Mouse (Mus musculus) urinary bladder, postnatal 4 days (tissue): ENCODE results near the gene Atp1b3.
"Not testable (repeated sequence)": the region's sequence is repeated elsewhere in the genome, so short reads cannot be mapped to it uniquely, and the experiment has no call there.

Experiments
- DNase-seq, 2 experiments: peaks; one replicate each; pipeline ENCODE4 v3.0.0; 2021 to 2022; ENCODE audit warnings: low spot score in 2 of 2

Gene Atp1b3

DNA sequence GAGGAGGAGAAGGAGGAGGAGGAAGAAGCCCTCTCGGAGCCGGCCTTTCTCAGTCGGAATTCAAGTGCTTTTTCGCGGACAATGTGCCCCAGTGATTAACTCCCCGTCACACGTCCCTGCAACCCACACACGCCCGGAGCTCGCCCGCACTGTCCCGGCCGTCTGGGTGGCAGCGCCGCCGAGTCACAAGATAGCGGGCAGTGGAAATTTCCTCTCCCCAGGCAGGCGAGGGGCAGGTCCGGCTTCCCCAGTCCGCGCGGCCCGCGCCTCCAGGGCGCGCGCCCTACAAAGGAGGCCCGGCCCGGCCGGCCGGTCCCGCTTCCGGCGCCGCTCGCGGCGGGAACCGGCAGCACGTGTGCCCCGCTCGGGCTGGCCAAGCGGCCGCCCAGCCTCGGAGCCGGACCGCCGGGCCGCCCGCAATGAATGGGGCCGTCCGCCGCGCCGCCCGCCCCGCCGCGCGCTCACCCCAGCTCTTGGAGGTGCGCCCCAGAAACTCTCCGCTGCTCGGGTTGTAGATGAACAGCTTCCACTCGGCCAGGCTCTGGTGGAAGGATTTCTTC, 581 bp downstream of the Atp1b3 start:
- peak; percentile 63 for DNase-seq

DNA sequence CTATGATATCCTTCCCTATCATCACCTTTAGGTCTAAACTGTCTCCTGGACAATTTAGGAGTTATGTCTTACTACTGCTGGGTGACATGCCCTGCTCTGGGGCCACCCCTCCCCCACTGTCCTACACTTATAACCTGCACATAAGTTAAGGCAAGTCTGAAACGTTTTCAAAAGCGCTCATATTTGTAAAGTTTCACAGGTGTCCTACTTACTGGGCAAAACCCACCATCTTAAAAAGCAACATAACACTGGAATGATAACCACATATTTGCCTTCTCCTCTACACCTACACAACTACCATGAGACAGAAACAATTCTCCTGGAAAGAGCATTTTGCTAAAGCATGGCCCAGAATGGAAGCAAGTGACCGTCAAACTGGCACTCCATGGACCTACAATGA, 4.2 kb downstream of the Atp1b3 start:
- no peak for DNase-seq

DNA sequence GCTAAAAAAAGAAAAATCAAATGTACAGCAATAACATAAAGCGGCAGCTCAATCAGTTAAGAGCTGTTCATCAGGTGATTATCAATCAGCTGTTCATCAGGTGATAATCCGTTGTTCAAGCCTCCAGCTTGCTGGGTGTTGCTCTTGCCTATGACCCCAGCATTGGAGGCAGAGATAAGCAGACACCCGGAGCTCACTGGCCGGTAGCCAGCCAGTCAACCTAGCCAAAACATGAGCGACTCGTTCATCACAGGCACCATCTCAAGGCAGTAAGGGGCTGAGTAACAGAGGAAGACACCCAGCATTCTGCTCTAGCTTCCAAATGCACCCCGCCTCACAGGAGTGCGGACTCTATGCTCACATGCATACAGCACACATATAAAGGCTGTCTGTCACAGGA, 10.4 kb downstream of the Atp1b3 start:
- DNase-seq = no peak

DNA sequence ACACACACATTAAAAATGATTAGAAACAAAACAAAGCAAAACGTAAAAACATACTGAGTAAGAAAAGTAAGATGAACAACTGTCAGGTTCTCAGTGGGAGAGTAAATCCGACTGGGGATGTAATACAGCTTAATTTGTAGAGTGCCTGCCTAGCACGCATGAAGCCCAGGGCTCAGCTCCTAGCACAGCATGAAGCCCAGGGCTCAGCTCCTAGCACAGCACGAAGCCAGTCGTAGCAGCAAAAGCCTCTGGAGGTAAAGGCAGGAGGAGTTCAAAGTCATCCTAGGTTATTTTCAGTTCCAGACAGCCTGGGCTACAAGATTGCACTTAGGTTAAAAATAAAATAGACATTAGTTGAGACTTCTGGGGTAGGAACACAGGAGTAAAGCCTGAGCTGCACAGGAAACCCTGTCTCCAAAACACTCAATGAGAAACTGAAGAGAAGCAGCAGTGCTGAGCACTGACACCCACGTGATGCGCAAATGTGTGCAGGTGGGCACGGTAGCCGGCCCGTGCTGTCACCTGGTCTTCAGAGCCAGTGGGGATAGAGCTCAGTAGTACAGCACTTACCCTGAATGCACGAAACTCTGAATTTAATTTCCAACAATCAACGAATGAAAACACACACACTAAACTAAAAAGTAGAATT, 11.0 kb downstream of the Atp1b3 start:
- no peak for DNase-seq

DNA sequence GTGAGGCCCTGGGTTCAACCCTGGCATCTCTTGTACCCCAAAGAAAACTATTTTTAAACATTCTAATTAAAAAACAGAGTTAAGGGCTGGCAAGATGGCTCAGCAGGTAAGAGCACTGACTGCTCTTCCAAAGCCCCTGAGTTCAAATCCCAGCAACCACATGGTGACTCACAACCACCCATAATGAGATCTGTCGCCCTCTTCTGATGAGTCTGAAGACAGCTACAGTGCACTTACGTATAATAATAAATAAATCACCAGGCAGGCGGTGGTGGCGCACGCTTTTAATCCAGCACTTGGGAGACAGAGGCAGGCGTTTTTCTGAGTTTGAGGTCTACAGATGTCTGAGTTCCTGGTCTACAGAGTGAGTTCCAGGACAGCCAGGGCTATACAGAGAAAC, 12.5 kb downstream of the Atp1b3 start:
- not testable (repeated sequence) for DNase-seq

DNA sequence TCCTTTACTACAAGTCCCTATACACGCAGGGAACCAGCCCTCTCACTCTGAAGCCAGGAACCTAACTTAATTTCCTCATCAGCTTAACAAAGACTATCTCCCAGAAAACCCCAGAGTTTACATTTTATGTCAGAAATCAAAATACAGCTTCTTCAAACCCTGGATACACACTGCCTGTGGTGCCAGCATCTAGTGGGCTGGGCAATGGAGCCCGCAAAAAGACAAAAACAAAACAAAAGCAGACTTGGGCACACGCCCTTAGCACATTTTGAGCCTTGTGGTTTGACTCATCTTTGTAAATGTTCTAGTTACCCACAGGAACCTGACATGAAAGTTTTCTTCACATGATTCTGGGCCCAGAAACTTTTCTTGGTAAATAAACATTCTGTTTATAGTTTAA, 13.8 kb downstream of the Atp1b3 start:
- no peak for DNase-seq

DNA sequence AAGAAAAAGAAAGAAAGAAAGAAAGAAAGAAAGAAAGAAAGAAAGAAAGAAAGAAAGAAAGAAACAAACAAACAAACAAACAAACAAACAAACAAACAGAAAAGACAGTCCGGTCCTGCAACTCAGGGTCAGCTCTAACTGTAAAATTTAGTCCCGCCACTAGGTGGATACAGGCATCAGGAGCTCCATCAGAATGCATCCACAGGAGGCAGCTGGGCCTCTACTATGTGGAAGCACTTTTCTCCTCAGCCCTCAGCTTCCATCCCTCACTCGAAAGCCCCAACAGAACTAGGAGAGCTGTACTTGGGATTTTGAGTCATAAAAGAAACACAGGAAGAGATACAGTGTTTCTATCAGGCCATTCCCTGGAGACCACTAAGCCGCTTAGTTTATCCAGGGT, 14.2 kb downstream of the Atp1b3 start:
- peak in 1 of 2 experiments; percentile 39 for DNase-seq

DNA sequence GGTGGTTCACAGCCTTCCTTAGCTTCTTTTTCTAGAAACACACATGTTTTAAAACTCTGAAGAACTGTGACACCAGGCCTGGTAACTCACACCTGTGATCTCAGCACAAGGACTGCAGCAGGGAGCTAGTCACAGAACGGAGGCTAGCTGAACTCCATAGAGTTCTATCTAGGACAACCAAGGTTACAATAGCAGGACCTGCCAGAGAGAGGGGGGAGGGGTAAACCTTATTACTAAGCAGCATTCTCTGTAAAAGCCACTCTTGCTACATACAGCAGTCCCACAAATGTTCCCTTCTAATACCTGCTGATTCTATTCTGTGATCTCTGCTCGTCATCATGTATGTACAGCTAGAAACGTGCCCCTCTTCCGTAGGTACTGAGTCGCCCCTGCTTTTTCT, 15.4 kb downstream of the Atp1b3 start:
- DNase-seq = no peak

DNA sequence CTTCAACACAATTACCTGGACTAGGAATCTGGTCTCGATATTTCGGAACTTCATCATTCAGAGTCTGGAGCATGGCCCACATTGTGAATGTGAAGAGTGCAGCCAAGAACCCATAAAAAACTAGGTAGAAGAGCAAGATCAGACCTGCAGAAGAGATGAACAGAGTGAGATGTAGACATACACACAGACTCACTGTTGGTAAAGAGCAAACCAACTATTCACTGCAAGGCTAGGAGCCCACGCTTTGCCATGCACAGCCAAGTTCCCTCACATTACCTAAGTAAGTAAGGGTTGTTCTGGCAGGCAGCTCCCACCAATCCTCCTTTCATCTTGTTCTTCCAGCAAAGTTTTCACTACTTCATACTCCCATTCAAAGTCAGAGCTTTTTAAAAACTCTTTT, 18.5 kb downstream of the Atp1b3 start:
- DNase-seq = no peak

DNA sequence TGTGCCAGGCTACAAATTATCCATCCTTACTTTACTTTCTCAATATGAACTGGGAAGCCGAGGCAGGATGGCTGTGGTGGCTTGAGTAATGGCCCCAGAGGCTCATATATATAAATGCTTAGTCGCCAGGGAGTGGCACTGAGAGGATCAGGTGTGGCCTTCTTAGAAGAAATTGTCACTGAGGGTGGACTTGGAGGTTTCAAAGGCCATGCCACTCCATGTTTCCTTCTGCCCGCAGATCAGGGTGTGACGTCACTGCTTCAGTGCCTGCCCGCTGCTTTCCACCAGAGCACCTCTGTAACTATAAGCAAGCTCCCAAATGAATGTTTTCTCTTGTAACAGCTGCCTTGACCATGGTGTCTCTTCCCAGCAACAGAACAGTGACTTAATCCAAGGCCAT, 33.1 kb downstream of the Atp1b3 start:
- no peak for DNase-seq

DNA sequence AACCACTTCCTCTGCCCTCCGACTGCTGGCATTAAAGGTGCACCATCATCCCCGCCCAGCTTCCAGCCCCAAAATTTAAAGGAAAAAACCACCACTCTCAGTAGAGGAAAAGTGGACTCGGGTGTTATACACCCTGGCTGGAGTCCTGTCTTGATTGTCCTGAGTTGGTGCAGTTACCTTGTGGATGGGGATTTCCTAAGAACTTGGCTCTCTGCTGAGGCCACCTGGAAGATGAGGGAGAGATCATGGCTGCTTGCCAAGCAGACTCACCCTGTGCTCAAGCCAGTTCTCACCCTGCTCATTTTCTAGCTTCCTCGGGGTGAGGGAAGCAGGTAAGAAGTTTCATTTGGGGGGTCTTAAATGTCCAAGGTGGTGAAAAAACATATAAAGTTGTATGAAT, 36.0 kb downstream of the Atp1b3 start:
- no peak for DNase-seq

DNA sequence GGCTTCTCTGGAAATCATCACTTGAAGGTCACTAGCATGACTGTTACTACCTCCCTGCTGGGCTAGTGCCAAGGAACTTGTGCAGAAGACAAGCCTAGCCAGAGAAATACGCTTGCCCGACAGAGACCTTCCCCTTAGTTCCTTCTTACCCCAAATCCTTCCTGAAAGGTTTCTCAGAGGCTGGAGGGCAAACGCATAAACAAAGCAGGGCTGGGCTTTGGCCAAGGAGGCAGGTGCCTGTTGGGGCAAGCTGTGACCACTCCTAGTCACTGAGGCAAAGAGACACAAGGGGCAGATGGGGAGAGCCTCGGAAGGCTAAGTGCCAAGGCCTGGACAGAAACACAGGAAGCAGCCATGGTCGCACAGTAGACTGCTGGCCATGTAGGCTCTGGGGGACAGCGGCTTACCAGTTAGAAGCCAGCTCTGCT, 37.7 kb downstream of the Atp1b3 start:
- peak in 1 of 2 experiments; percentile 34 for DNase-seq

DNA sequence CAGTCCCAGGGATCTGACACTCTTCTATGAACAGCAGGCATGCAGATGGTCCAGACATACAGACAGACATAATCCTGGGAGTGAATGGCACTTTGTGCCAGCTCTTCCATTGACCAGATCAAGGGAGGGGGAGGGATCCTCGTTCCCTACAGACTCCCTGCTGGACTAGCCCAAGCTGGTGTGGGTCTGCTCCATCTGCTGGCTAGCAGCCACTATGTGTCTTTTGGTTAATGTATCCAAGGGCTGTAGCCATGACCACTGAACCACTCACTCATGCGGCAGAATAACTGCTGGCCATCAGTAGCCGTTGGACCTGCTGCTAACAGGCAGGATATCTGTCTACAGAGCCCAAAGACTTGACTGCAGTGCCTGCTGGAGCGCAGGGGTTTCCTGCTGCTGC, 39.7 kb downstream of the Atp1b3 start:
- no peak for DNase-seq

DNA sequence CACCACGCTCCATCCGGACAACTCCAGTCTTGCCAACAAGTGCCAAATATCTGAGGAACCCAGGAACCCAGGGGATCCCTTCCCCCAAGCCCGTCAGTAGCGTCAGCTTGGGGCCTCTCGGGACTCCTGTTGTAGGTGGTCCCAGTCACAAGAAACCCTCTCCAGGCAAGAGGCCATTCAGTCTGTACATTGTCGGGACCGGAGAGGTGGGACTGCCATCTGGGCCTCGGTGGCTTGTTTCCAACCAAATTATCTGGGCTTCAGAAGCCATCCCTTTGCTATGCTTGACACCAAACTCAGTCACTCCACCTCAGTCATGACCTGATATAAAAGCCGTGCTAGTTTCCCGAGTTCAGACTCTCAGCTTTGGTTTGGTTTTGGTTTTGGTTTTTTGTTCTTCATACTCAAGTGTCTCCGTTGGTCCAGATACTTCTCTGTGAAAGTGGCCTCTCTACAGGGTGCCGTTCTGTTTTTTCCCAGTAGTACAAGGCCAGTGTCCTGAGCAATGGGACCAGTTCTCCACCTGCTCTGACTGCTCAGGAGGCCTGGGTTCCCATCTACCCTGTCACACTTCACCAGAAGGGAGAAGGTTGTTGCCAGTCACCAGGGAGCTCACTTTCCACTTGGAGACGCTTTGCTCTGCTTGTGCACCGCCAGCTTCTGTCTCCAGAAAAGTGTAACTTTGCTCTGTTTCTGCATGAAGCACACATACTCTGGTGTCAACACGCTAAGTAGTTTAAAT, 41.7 kb downstream of the Atp1b3 start:
- DNase-seq = no peak

DNA sequence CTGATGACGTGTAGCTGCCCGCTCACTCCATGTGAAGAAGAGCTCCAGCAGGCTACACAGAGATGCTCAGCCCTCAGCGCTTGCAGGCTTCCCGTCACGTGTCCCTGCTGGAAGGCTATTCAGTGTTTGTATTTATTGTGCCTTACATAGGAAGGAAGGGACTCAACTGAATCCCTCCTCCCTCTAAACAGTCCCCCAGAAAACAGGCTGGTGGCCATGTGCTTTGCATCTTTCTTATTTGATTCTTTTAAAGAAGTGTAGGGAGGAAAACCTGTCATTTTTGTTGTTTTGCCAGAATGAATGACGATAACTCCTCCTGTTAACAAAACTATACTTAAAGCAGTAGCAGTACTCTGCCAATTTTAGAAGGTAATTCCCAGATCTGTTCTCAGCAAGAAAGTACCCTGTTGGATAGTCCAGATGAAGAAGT, 43.7 kb downstream of the Atp1b3 start:
- DNase-seq = no peak

DNA sequence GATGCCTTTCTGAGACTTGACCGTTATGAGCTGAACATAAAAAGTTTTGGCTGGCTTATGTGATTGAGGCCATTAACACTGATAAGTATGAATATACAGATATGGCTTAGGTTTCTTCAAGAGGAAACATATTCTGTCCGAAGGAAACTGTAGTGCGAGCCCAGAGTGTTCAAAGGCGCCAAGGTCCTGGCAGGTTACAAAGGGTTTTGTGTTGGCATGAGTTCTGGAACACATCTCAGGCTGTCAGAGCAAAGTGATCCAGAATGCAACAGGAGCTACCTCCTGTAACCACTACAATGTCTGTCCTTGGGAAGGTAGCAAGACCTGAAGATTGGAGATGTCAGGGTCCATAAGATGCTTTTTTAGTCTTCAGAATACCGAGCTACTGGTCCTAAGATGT, 44.9 kb downstream of the Atp1b3 start:
- no peak for DNase-seq

DNA sequence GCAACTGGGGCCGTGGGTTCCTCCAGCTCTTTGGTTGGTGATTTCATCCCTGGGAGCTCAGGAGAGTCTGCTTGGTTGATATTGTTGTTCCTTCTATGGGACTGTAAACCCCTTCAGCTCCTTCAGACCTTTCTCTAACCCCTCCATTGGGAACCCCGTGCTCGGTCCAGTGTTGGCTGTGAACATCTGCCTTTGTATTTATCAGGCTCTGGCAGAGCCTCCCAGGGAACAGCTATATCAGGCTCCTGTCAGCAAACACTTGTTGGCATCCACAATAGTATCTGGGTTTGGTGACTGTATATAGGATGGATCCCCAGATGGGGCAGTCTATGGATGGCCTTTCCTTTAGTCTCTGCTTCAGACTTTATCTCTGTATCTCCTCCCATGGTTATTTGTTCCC, 52.2 kb downstream of the Atp1b3 start:
- no peak for DNase-seq

DNA sequence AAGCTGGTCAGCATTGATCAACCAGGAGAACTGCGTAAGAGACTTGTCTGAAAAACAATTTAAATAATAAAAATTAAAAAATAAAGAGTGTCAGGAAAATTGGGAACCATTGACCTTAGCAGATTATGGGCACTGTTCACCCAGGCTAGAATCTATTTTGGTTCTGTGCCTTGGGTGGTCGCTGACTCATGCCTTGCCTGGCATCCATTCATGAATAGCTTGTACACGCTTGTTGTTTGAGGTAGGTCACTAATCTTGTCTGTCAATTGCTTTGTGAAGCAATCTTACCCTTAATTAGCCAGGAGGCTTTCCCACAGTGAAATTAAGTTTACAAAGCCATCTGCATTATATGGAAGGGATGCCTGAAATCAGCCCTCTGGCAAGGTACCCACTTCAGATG, 55.4 kb downstream of the Atp1b3 start:
- no peak for DNase-seq

DNA sequence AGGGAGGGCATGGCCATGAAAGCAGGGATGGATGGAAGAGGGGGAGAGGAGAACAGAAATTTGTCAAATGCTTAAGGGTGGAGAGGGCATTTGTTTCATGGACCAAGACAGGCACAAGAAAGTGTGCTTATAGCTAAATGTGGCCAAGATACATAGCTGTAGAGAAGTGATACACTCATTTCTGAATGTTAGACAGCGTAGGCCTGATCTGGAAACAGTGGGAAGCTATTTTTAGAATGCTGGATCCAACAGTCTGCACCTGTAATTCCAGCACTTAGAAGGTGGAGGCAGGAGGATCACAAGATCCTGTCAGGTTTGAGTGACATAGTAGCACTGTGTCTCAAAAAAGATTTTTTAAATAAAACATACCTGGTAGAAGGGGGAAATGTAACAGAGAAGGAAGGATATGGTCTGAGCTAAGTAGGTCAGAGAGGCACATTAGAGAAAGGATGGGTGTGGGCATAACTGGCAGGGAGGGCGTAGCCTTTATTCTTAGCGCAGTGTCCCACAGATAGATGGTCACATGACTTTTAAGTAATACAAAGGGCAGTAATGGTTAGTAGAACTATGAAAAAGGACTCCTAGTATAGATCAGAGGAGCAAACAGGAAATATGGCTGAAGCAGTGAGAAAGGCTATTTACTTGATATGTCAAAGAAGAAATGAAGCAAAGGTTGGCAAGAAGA, 64.8 kb downstream of the Atp1b3 start:
- no peak for DNase-seq

DNA sequence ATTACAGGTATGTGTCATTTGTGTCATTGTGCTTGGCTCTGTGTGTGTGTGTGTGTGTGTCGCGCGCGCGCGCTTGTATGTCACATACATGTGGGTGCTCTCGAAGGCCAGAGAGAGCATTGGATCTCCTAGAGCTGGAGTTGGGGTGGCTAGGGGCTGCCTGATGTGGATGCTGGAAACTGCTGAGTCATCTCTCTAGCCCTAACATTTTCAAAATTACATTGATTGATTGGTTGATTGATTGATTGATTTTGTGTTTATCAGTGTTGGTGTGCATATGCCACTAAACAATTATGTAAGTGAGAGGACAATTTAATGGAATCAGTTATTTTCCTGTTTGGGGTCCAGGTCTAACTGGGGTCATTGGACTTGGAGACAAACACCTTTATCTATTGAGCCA, 72.1 kb downstream of the Atp1b3 start:
- no peak for DNase-seq

DNA sequence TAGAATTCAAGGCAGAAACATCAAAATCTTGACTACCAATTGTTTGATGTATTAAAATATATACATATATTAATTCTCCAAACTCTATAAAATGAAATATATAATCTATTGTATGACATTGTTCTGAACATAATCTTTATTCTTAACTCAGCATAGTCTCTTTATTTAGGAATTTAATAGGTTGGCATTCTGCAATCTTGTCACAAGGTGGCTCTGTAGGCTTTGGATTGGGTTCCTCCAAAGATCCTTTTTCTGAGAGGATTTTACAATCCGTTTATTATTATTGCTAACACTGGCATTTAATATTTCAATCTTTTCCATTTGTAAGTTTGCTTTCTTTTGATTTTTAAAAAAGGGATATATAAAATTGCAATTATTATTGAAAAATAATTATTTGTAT, 79.3 kb downstream of the Atp1b3 start:
- DNase-seq = no peak
